ENCODE assay signal across 8 mouse cellular contexts in the genomic region with DNA sequence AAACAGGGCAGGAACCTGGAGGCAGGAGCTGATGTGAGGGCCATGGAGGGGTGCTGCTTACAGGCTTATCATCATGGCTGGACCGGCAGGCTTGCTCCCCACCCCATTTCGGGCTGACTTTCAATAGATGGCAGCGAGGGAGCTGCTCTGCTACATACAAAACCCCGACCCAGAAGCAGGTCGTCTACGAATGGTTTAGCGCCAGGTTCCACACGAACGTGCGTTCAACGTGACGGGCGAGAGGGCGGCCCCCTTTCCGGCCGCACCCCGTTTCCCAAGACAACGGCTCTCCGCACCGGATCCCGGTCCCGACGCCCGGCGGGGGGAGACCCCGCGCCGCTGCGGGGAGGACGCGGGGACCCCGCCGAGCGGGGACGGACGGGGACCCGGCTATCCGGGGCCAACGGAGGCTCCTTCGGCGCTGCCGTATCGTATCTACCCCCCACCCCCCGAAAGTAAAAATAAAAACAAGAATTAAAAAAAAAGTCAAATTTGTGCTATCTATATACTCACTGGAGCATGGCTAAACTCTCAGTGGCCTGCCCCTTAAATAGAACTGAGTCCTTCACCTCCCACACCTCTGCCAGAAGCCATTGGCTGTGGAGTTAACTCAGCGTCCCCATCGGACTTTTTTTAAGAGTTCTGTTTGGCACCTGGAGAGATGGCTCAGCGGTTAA. TPM values are rescaled to one million over a fixed set of nuclear protein-coding genes. Genes with fewer than 3 reads are reported as not detected.
A peak's percentile ranks its signal among the peaks of the same experiment; 100 is the strongest.
DNase-seq lines count a peak whose midpoint lies in the region; ATAC-seq and TF ChIP-seq lines count a peak whose summit lies in the region.

No protein-coding gene starts in this region.

- no peak for DNase-seq in heart, adult 8-10 months (ENCODE audit: low spot score)
- DNase-seq in ES-CJ7 (ENCODE audit: low read depth, low spot score), result peak; percentile 28
- DNase-seq in liver, adult 2 months (ENCODE audit: extremely low read depth, low read depth, low spot score), result no peak
- peak; percentile 28 for DNase-seq in retina, postnatal 1 day
- no peak for DNase-seq in right cerebral cortex, postnatal 25 days
- DNase-seq in urinary bladder, postnatal 14 days (ENCODE audit: low spot score), result no peak

- peak overlapping the region; percentile 61 for H3K4me3 ChIP-seq in heart, embryonic 13.5 days
- H3K4me3 ChIP-seq in forebrain, embryonic 12.5 days (replicated peaks), result peak overlapping the region; percentile 44
- H3K4me3 ChIP-seq in liver, adult 2 months (ENCODE audit: insufficient read depth, low read depth, low read length), result peak overlapping the region; percentile 51; the same call in 1 of the 2 replicates

- peaks cover 7% of the 10 kb centered on the region; the same call in 1 of the 2 replicates for H3K27me3 ChIP-seq in heart, embryonic 13.5 days (replicated peaks)
- H3K27me3 ChIP-seq in forebrain, embryonic 12.5 days, result peaks cover 12% of the 10 kb centered on the region
- no peaks in the 10 kb centered on the region for H3K27me3 ChIP-seq in liver, adult 2 months (ENCODE audit: control insufficient read depth, insufficient read depth, low read length)

- no peaks in the 10 kb centered on the region for H3K79me2 ChIP-seq in liver, adult 2 months (ENCODE audit: control insufficient read depth, insufficient read depth, low read length)

- peak overlapping the region; percentile 90 for H3K4me2 ChIP-seq in heart, embryonic 13.5 days
- peak overlapping the region; percentile 72 for H3K4me2 ChIP-seq in forebrain, embryonic 12.5 days

- peak overlapping the region; percentile 81 for H3K9ac ChIP-seq in heart, embryonic 13.5 days
- H3K9ac ChIP-seq in forebrain, embryonic 12.5 days, result peak overlapping the region; percentile 55
- H3K9ac ChIP-seq in liver, adult 2 months (ENCODE audit: low read depth, low read length), result peak overlapping the region; percentile 34

- H3K4me1 ChIP-seq in heart, embryonic 13.5 days, result 0 out of 2 replicates have a peak, but pooled peaks cover 4% of the 10 kb centered on the region
- 0 out of 2 replicates have a peak, but pooled peaks cover 2% of the 10 kb centered on the region for H3K4me1 ChIP-seq in forebrain, embryonic 12.5 days
- H3K4me1 ChIP-seq in liver, adult 2 months (ENCODE audit: control insufficient read depth, insufficient read depth, low read length), result peaks cover 6% of the 10 kb centered on the region; the same call in 1 of the 2 replicates

- WGBS in heart, embryonic 13.5 days, result 2% methylated on average over 47 of the region's 47 CpGs
- 1% methylated on average over 47 of the region's 47 CpGs for WGBS in forebrain, embryonic 12.5 days
- WGBS in liver, adult 2 months, result 1% methylated on average over 47 of the region's 47 CpGs

- ATAC-seq in heart, embryonic 13.5 days (ENCODE audit: extremely low read depth, insufficient number of reproducible peaks, low FRiP score, low TSS enrichment), result no peak
- peak; percentile 59; the same call in 1 of the 2 replicates for ATAC-seq in forebrain, embryonic 12.5 days (ENCODE audit: low FRiP score)

- no peak for TF ChIP-seq CTCF in liver, adult 2 months (IDR thresholded peaks at IDR 0.05; ENCODE audit: low read depth, low read length)

- H3K36me3 ChIP-seq in heart, embryonic 13.5 days, result no peaks in the 10 kb centered on the region
- H3K36me3 ChIP-seq in forebrain, embryonic 12.5 days (replicated peaks), result no peaks in the 10 kb centered on the region
- H3K36me3 ChIP-seq in liver, adult 2 months (ENCODE audit: control insufficient read depth, insufficient read depth, low read length), result no peaks in the 10 kb centered on the region

- no peak overlapping the region for H3K27ac ChIP-seq in heart, embryonic 13.5 days (replicated peaks)
- no peak overlapping the region for H3K27ac ChIP-seq in forebrain, embryonic 12.5 days
- no peak overlapping the region for H3K27ac ChIP-seq in liver, adult 2 months (replicated peaks; ENCODE audit: insufficient read depth, low read depth, low read length)

- no peak for TF ChIP-seq POLR2A in liver, adult 2 months (IDR thresholded peaks at IDR 0.05; ENCODE audit: extremely low read depth, insufficient read depth, low read length)

- H3K9me3 ChIP-seq in heart, embryonic 13.5 days, result no peaks in the 10 kb centered on the region
- no peaks in the 10 kb centered on the region for H3K9me3 ChIP-seq in forebrain, embryonic 12.5 days

RNA-seq across cellular contexts. Expression of a gene that starts 9.5 kb away (rescaled TPM):
- 28.0 and 28.4 TPM in 2 replicates for polyA plus RNA-seq in heart, embryonic 13.5 days (2015; fragmentation: Nextera tagmentation; extraction: Ambion mirVana)
- total RNA-seq in heart, adult 8-10 months (2022), result 10 to 100 TPM; 15.1 to 27.6 (median 20.4) TPM
- polyA plus RNA-seq in forebrain, embryonic 12.5 days (2016; fragmentation: Nextera tagmentation; extraction: Ambion mirVana), result 33.0 and 35.7 TPM in 2 replicates
- 119 TPM in 2 replicates for total RNA-seq in liver, adult 2 months (2014; rRNA removed)
- polyA plus RNA-seq in liver, adult 2 months (2012; rRNA removed), result 127 and 162 TPM in 2 replicates

RNA-seq across cellular contexts. Expression of a gene that starts 32.1 kb away (rescaled TPM):
- 69.9 and 81.9 TPM in 2 replicates for polyA plus RNA-seq in heart, embryonic 13.5 days (2015; fragmentation: Nextera tagmentation; extraction: Ambion mirVana)
- 10 to 100 TPM; 92.5 to 99.4 (median 98.8) TPM for total RNA-seq in heart, adult 8-10 months (2022)
- 68.3 and 70.9 TPM in 2 replicates for polyA plus RNA-seq in forebrain, embryonic 12.5 days (2016; fragmentation: Nextera tagmentation; extraction: Ambion mirVana)
- total RNA-seq in liver, adult 2 months (2014; rRNA removed), result 142 and 162 TPM in 2 replicates
- polyA plus RNA-seq in liver, adult 2 months (2012; rRNA removed), result 70.2 and 71.5 TPM in 2 replicates

RNA-seq across cellular contexts. Expression of a gene that starts 53.4 kb away (rescaled TPM):
- 120 and 145 TPM in 2 replicates for polyA plus RNA-seq in heart, embryonic 13.5 days (2015; fragmentation: Nextera tagmentation; extraction: Ambion mirVana)
- total RNA-seq in heart, adult 8-10 months (2022), result 100 to 1,000 TPM; 345 to 380 (median 359) TPM
- 37.9 TPM in 2 replicates for polyA plus RNA-seq in forebrain, embryonic 12.5 days (2016; fragmentation: Nextera tagmentation; extraction: Ambion mirVana)
- 62.5 and 82.7 TPM in 2 replicates for total RNA-seq in liver, adult 2 months (2014; rRNA removed)
- 97.8 and 112 TPM in 2 replicates for polyA plus RNA-seq in liver, adult 2 months (2012; rRNA removed)

RNA-seq across cellular contexts. Expression of a gene that starts 55.1 kb away (rescaled TPM):
- 46.8 and 50.9 TPM in 2 replicates for polyA plus RNA-seq in heart, embryonic 13.5 days (2015; fragmentation: Nextera tagmentation; extraction: Ambion mirVana)
- 10 to 100 TPM; 38.7 to 50.3 (median 43.4) TPM for total RNA-seq in heart, adult 8-10 months (2022)
- polyA plus RNA-seq in forebrain, embryonic 12.5 days (2016; fragmentation: Nextera tagmentation; extraction: Ambion mirVana), result 119 and 123 TPM in 2 replicates
- total RNA-seq in liver, adult 2 months (2014; rRNA removed), result 7.0 and 7.2 TPM in 2 replicates
- polyA plus RNA-seq in liver, adult 2 months (2012; rRNA removed), result 7.3 and 9.7 TPM in 2 replicates

Comparison
In these comparisons a context has a peak if more than half of its experiments do, and no peak if none do; other contexts are left out.
1. DNase-seq: peak in ES-CJ7 (single experiment) and retina, postnatal 1 day (single experiment); none in heart, adult 8-10 months (single experiment), liver, adult 2 months (single experiment), right cerebral cortex, postnatal 25 days (single experiment) and urinary bladder, postnatal 14 days (single experiment).
2. Peak in every context shown above with its lines, with median percentiles within 50 percentile points of each other: H3K4me3 ChIP-seq and H3K9ac ChIP-seq.